Mouse (Mus musculus) myocyte (in vitro differentiated cells): ENCODE results near the gene Arfip1. TPM values are rescaled to one million over a fixed set of nuclear protein-coding genes. Genes with fewer than 3 reads are reported as not detected.

Experiments
- H3K27me3 ChIP-seq: one replicate; pipeline ENCODE4 v1.6.1; 2011; ENCODE audit not compliant: control insufficient read depth, insufficient read depth, insufficient read length
- H3K36me3 ChIP-seq: one replicate; pipeline ENCODE4 v1.6.1; 2011; ENCODE audit not compliant: control insufficient read depth, insufficient read depth
- H3K4me2 ChIP-seq: one replicate; pipeline ENCODE4 v1.6.1; 2011; ENCODE audit warnings: low read depth, control low read depth
- H3K4me3 ChIP-seq: one replicate; pipeline ENCODE4 v1.5.1; 2011; ENCODE audit warnings: mild to moderate bottlenecking, control low read depth, moderate library complexity
- H3K79me2 ChIP-seq: one replicate; pipeline ENCODE4 v1.6.1; 2011; ENCODE audit not compliant: control insufficient read depth, insufficient read depth
- H3ac ChIP-seq: one replicate; pipeline ENCODE4 v1.6.1; 2011; ENCODE audit not compliant: control insufficient read depth, insufficient read length
- CEBPB ChIP-seq: IDR thresholded peaks from 2 replicates; pipeline ENCODE4 v1.6.1; 2011; ENCODE audit warnings: mild to moderate bottlenecking, moderate library complexity; ENCODE audit not compliant: poor library complexity, insufficient read depth, severe bottlenecking
- E2F4 ChIP-seq: IDR thresholded peaks from one replicate; pipeline ENCODE4 v1.6.1; 2011; ENCODE audit warnings: mild to moderate bottlenecking, control low read depth, moderate library complexity; ENCODE audit not compliant: insufficient read depth
- MAX ChIP-seq: IDR thresholded peaks from one replicate; pipeline ENCODE4 v1.6.1; 2011; ENCODE audit warnings: low read depth, mild to moderate bottlenecking, control low read depth
- MYOD1 ChIP-seq, 3 experiments: IDR thresholded peaks; one replicate each; pipeline ENCODE4 v1.6.1; 2011; ENCODE audit warnings: control low read depth in 2 of 3, low read depth in 2 of 3, mild to moderate bottlenecking in 2 of 3, moderate library complexity in 1 of 3; ENCODE audit not compliant: insufficient read length in 2 of 3, control insufficient read depth in 1 of 3
- MYOG ChIP-seq, 3 experiments: IDR thresholded peaks; one replicate each; pipeline ENCODE4 v1.6.1; 2011; ENCODE audit warnings: control low read depth in 2 of 3, low read depth in 2 of 3, mild to moderate bottlenecking in 2 of 3; ENCODE audit not compliant: insufficient read length in 2 of 3, control insufficient read depth in 1 of 3, insufficient read depth in 1 of 3
- POLR2A ChIP-seq: IDR thresholded peaks from one replicate; pipeline ENCODE4 v1.6.1; 2011; ENCODE audit warnings: low read depth, mild to moderate bottlenecking, control low read depth, moderate library complexity; ENCODE audit not compliant: insufficient read length
- POLR2AphosphoS2 ChIP-seq: IDR thresholded peaks from one replicate; pipeline ENCODE4 v1.6.1; 2011; ENCODE audit warnings: low read depth, control low read depth; ENCODE audit not compliant: insufficient read length
- REST ChIP-seq: IDR thresholded peaks from one replicate; pipeline ENCODE4 v1.6.1; 2011; ENCODE audit warnings: mild to moderate bottlenecking, control low read depth, moderate library complexity; ENCODE audit not compliant: insufficient read depth, insufficient read length
- SRF ChIP-seq: IDR thresholded peaks from one replicate; pipeline ENCODE4 v1.6.1; 2011; ENCODE audit warnings: low read depth; ENCODE audit not compliant: control insufficient read depth, insufficient read length
- TCF12 ChIP-seq: IDR thresholded peaks from one replicate; pipeline ENCODE4 v1.6.1; 2011; ENCODE audit warnings: mild to moderate bottlenecking, control low read depth; ENCODE audit not compliant: poor library complexity, insufficient read depth, severe bottlenecking
- TCF3 ChIP-seq: IDR thresholded peaks from one replicate; pipeline ENCODE4 v1.6.1; 2011; ENCODE audit warnings: low read depth, control low read depth; ENCODE audit not compliant: insufficient read length
- USF1 ChIP-seq: IDR thresholded peaks from one replicate; pipeline ENCODE4 v1.6.1; 2011; ENCODE audit warnings: low read depth, mild to moderate bottlenecking, control low read depth, moderate library complexity
- polyA plus RNA-seq: library from polyadenylated mRNA; unstranded; fragments of >200 nt; fragmentation: generic; extraction: Trizol; gene quantifications from one replicate; pipeline ENCODE4 v1.2.1, GENCODE M21; 2012; ENCODE audit warnings: missing spikeins

The Arfip1 gene
- polyA plus RNA-seq, 1 experiment: 28.2 TPM

DNA sequence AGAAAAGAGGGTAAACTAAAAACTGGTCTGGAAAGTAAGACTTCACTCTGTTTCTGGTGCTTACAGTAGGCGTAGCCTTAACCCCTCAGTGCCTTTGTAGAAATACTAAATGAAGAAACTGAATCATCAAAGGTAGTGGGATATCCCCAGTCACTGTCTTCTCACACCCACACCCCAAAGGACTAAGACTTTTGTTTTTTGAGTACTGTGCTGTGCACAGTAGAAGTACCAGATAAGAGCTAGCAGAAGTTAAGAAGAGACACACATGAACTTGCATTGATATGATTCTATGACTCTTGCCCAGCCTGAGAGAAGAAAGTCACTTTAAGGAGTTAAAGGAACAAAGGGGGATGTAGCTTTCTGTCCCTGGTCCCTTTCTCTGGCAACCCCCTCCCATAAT, 104.9 kb downstream of the Arfip1 start:
- TF ChIP-seq MYOG (IDR thresholded peaks at IDR 0.05; ENCODE audit: control insufficient read depth in 1 of 3, insufficient read depth in 1 of 3, insufficient read length in 2 of 3, low read depth in 2 of 3) (no peak), SRF (no peak), TCF12 (no peak), REST (no peak), E2F4 (no peak), MYOD1 (IDR thresholded peaks at IDR 0.05; ENCODE audit: control insufficient read depth in 1 of 3, insufficient read length in 2 of 3, low read depth in 2 of 3) (no peak), CEBPB (no peak), TCF3 (no peak), USF1 (no peak), MAX (no peak), POLR2A (no peak), POLR2AphosphoS2 (no peak)
- no peaks in the 10 kb centered on the region for H3K79me2 ChIP-seq
- H3K4me3 ChIP-seq: no peak overlapping the region
- no peak overlapping the region for H3K4me2 ChIP-seq
- peaks cover 14% of the 10 kb centered on the region for H3K27me3 ChIP-seq
- H3K36me3 ChIP-seq: no peaks in the 10 kb centered on the region
- H3ac ChIP-seq: no peak overlapping the region

DNA sequence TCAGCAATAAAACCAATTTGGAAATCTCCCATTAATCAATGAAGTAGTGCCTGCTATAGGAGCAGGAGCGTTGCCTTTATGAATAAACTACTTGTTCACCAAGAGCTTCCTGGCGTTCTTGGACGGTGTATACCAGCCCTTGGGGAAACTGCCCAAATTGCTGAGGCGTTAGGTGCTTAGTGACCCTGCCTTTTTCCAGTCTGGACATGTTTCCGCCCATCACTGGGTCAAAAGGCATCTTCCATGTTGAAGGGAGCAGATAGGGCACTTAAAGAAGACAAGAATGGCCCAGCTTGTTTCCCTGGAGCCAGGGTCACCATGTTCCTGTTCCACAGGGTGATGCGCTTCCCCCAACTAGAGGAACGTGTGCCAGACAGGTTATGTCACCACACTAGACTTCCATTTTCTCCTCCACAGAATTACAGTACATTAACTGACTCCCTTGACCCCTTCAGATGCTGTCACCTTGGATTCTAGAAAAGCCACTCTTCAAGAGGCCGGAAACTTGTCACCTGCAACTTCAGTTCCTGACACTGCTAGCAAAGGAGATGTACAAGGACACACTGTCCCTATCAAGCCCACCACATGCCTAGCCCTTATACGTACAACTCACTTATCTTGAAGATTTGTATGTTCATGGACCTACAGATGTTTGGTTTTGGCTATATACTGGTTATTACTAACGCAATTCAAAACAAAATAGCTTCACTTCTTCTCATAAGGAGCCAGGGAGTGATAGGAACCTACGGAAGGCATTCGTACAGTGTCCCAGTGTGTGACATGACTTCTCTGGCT, 107.2 kb downstream of the Arfip1 start:
- H3ac ChIP-seq: no peak overlapping the region
- no peak overlapping the region for H3K4me2 ChIP-seq
- H3K27me3 ChIP-seq: peaks cover 8% of the 10 kb centered on the region

DNA sequence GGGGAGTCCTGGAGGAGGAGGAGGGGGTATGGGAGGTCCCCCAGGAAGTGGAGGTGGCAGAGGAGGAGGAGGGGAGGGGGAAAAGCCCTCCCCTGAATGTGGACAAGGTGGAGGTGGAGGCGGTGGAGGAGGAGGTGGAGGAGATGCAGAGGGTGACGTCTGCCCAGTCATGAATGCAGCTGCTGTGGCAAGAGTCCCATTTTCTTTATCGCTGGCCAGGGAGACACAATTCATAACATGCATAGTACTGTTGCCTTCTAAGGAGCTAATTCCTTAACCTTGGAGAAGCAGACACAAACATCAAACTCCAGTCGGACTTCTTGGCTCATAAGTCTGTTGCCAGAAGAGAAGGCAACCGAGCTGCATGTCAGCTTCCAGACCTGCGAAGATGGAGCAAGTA, 108.0 kb downstream of the Arfip1 start:
- H3K4me3 ChIP-seq: no peak overlapping the region
- H3ac ChIP-seq: no peak overlapping the region
- H3K79me2 ChIP-seq: no peaks in the 10 kb centered on the region
- peaks cover under 1% of the 10 kb centered on the region for H3K27me3 ChIP-seq
- no peak for TF ChIP-seq TCF3
- no peak for TF ChIP-seq MYOG (IDR thresholded peaks at IDR 0.05; ENCODE audit: control insufficient read depth in 1 of 3, insufficient read depth in 1 of 3, insufficient read length in 2 of 3, low read depth in 2 of 3)
- no peak for TF ChIP-seq SRF
- TF ChIP-seq MAX: no peak
- TF ChIP-seq CEBPB: no peak
- no peak for TF ChIP-seq POLR2A
- TF ChIP-seq POLR2AphosphoS2: no peak
- no peak for TF ChIP-seq TCF12
- H3K36me3 ChIP-seq: no peaks in the 10 kb centered on the region
- H3K4me2 ChIP-seq: no peak overlapping the region

More for the DNA sequence above, 107.2 kb downstream of the Arfip1 start:
- TF ChIP-seq E2F4 (no peak), MYOG (IDR thresholded peaks at IDR 0.05; ENCODE audit: control insufficient read depth in 1 of 3, insufficient read depth in 1 of 3, insufficient read length in 2 of 3, low read depth in 2 of 3) (no peak), POLR2A (no peak), POLR2AphosphoS2 (no peak), MYOD1 (IDR thresholded peaks at IDR 0.05; ENCODE audit: control insufficient read depth in 1 of 3, insufficient read length in 2 of 3, low read depth in 2 of 3) (no peak), TCF12 (no peak), TCF3 (no peak), MAX (no peak), CEBPB (no peak), REST (no peak), SRF (no peak), USF1 (no peak)
- no peaks in the 10 kb centered on the region for H3K79me2 ChIP-seq
- no peak overlapping the region for H3K4me3 ChIP-seq
- H3K36me3 ChIP-seq: no peaks in the 10 kb centered on the region

DNA sequence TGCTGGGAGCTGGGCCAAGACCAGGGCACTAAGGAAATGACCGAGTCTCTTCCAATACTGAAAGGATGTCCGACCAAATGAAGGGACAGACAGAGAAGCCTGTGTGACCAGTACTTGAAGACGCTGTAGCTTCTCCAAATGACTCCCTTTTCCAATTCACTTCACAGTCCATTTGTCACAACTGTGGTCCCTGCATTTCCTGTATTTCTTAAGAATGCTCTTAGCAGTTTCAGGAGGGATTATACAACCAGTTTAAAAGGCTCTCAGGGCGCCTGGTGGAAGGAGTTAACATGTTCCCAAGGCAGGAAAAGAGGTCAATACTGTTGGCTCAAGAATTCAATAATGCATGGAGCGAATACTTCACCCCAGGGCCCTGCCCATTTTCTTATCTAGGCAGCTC, 109.5 kb downstream of the Arfip1 start:
- Histone ChIP-seq H3K27me3 (no peaks in the 10 kb centered on the region), H3K36me3 (no peaks in the 10 kb centered on the region), H3K4me3 (no peak overlapping the region), H3ac (no peak overlapping the region), H3K79me2 (no peaks in the 10 kb centered on the region), H3K4me2 (no peak overlapping the region)
- TF ChIP-seq E2F4: no peak
- no peak for TF ChIP-seq TCF3
- TF ChIP-seq MYOD1 (IDR thresholded peaks at IDR 0.05; ENCODE audit: control insufficient read depth in 1 of 3, insufficient read length in 2 of 3, low read depth in 2 of 3): no peak
- no peak for TF ChIP-seq CEBPB
- no peak for TF ChIP-seq POLR2A
- TF ChIP-seq TCF12: no peak
- TF ChIP-seq USF1: no peak
- TF ChIP-seq SRF: no peak
- no peak for TF ChIP-seq REST
- no peak for TF ChIP-seq MYOG (IDR thresholded peaks at IDR 0.05; ENCODE audit: control insufficient read depth in 1 of 3, insufficient read depth in 1 of 3, insufficient read length in 2 of 3, low read depth in 2 of 3)
- TF ChIP-seq POLR2AphosphoS2: no peak

DNA sequence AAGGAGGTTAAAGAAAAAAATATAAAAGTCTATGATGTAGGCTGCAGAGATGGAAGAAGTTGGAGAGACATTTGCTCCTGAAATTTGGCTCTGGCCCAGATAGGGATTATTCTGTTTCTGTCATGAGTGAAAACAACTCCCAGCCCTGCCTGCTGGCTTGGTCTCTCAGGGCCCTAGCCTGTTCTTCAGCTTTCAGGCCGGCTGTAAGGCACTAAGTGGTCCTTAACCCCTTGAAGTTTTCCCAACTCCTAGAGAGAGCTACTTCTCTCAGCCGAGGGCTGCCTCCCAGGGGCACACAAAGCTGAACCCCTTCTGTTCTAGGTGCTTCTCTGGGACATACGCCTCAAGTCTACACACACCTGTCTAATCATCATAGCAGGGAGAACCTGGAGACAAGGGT, 109.9 kb downstream of the Arfip1 start:
- TF ChIP-seq TCF12 (no peak), CEBPB (no peak), SRF (no peak), E2F4 (no peak), USF1 (no peak), TCF3 (no peak), REST (no peak), MYOG (IDR thresholded peaks at IDR 0.05; ENCODE audit: control insufficient read depth in 1 of 3, insufficient read depth in 1 of 3, insufficient read length in 2 of 3, low read depth in 2 of 3) (no peak)
- Histone ChIP-seq H3K79me2 (no peaks in the 10 kb centered on the region), H3K4me2 (no peak overlapping the region), H3K4me3 (no peak overlapping the region), H3ac (no peak overlapping the region), H3K36me3 (no peaks in the 10 kb centered on the region), H3K27me3 (no peaks in the 10 kb centered on the region)
